Mouse (Mus musculus) left cerebral cortex, adult 11 months (tissue): ENCODE measurements around the gene Ttc6.

ENCODE experiments used
- DNase-seq: peaks from one replicate; pipeline ENCODE4 v3.0.0; 2022; ENCODE audit warnings: low spot score

Gene Ttc6

GRCm38 (mm10) chr12:57545371-57546241, 18.3 kb upstream of the Ttc6 start:
- no peak for DNase-seq

- DNase-seq: no peak
These were observed 17.3 kb upstream of the Ttc6 start, which contains the start of gene Foxa1 for GRCm38 (mm10) chr12:57546415-57547201. Foxa1 (minus strand) TSS chr12:57546916.

GRCm38 (mm10) chr12:57547890-57548289, 16.0 kb upstream of the Ttc6 start:
- no peak for DNase-seq

GRCm38 (mm10) chr12:57548352-57548980, 15.4 kb upstream of the Ttc6 start:
- DNase-seq: no peak

- DNase-seq: no peak
These were observed 14.8 kb upstream of the Ttc6 start for GRCm38 (mm10) chr12:57548981-57549666.

GRCm38 (mm10) chr12:57549667-57550160, 14.2 kb upstream of the Ttc6 start:
- no peak for DNase-seq

GRCm38 (mm10) chr12:57550181-57550808, 13.6 kb upstream of the Ttc6 start:
- no peak for DNase-seq

GRCm38 (mm10) chr12:57550881-57551280, 13.0 kb upstream of the Ttc6 start:
- no peak for DNase-seq

GRCm38 (mm10) chr12:57552286-57552685, 11.6 kb upstream of the Ttc6 start:
- no peak for DNase-seq

- DNase-seq: no peak
These were observed 9.8 kb upstream of the Ttc6 start for GRCm38 (mm10) chr12:57554091-57554490.

GRCm38 (mm10) chr12:57571773-57572172, 7.9 kb downstream of the Ttc6 start:
- DNase-seq: no peak

- DNase-seq: no peak
These were observed 8.5 kb downstream of the Ttc6 start for GRCm38 (mm10) chr12:57572415-57572814.

- DNase-seq: no peak
These were observed 12.2 kb downstream of the Ttc6 start for GRCm38 (mm10) chr12:57575931-57576628.

GRCm38 (mm10) chr12:57607624-57608023, 43.7 kb downstream of the Ttc6 start:
- DNase-seq: no peak

GRCm38 (mm10) chr12:57615137-57615536, 51.2 kb downstream of the Ttc6 start:
- no peak for DNase-seq

- DNase-seq: no peak
These were observed 58.1 kb downstream of the Ttc6 start for GRCm38 (mm10) chr12:57622030-57622429.

GRCm38 (mm10) chr12:57623264-57623663, 59.4 kb downstream of the Ttc6 start:
- DNase-seq: no peak

- no peak for DNase-seq
These were observed 60.2 kb downstream of the Ttc6 start for GRCm38 (mm10) chr12:57624011-57624608.

GRCm38 (mm10) chr12:57650011-57650410, 86.1 kb downstream of the Ttc6 start:
- no peak for DNase-seq

- DNase-seq: no peak
These were observed 86.8 kb downstream of the Ttc6 start for GRCm38 (mm10) chr12:57650677-57651076.
